Mouse (Mus musculus) heart, postnatal 0 days (tissue): ENCODE data around the gene Parp9.

Experiments used
- CTCF ChIP-seq: IDR thresholded peaks from 2 replicates; pipeline ENCODE4 v1.5.1; 2016; ENCODE audit warnings: antibody characterized with exemption, control low read depth, low read depth
- EP300 ChIP-seq: IDR thresholded peaks from 2 replicates; pipeline ENCODE4 v1.6.1; 2016; ENCODE audit warnings: antibody characterized with exemption, low read depth

- TF ChIP-seq CTCF = no peak
- TF ChIP-seq EP300 = no peak
Measured at GRCm38 (mm10) chr16:35911449-35911848, 26.8 kb upstream of the Parp9 start.
